Comparison of ENCODE assay signal across 9 mouse cellular contexts in genomic region chr2:173186047-173186943, GRCm38 (mm10). TPM values are rescaled to one million over a fixed set of nuclear protein-coding genes. Genes with fewer than 3 reads are reported as not detected.
DNase-seq lines count a peak whose midpoint lies in the region; ATAC-seq and TF ChIP-seq lines count a peak whose summit lies in the region.
"Had no signal": no experiment of that assay in that cellular context is flagged by ENCODE, and none has a peak within 500 bp of the region (broad histone marks: within the 10 kb centered on the region; RNA-seq: fewer than 3 reads in every experiment).

No protein-coding gene starts in this region.

- CTCF ChIA-PET in Patski (lab: Charles Lee): interaction anchor here (0.7 to 2.5 kb wide), 12 partner anchors 29 to 377 kb away, joined by 3 to 9 read pairs (median 4); no protein-coding TSS in a partner anchor

- no peak overlapping the region for H3K9ac ChIP-seq in hindbrain, embryonic 13.5 days
- H3K9ac ChIP-seq: liver, embryonic 15.5 days had no signal

- no peaks in the 10 kb centered on the region for H3K36me3 ChIP-seq in hindbrain, embryonic 13.5 days
- H3K36me3 ChIP-seq: liver, embryonic 15.5 days had no signal

- in situ Hi-C loops in Patski (cut with MboI; ENCODE audit: low pct_unique_long_range_greater_than_20kb): loop anchor here (25.0 kb wide), 2 partner anchors 1101 to 1701 kb away; partner anchors contain the start of gene Gnas

- peak; percentile 23 for ATAC-seq in Patski
- peak; percentile 68 for ATAC-seq in hindbrain, embryonic 13.5 days (ENCODE audit: low FRiP score)

- TF ChIP-seq CTCF in Patski (IDR thresholded peaks at IDR 0.05): no peak

- peaks cover 3% of the 10 kb centered on the region for H3K27me3 ChIP-seq in Patski
- peaks cover 33% of the 10 kb centered on the region for H3K27me3 ChIP-seq in hindbrain, embryonic 13.5 days

- no peak overlapping the region for H3K4me3 ChIP-seq in hindbrain, embryonic 13.5 days
- H3K4me3 ChIP-seq: liver, embryonic 15.5 days had no signal

- no peaks in the 10 kb centered on the region for H3K9me3 ChIP-seq in hindbrain, embryonic 13.5 days
- H3K9me3 ChIP-seq: liver, embryonic 15.5 days had no signal

- DNase-seq in Patski (ENCODE audit: low read depth, low spot score): no peak
- peak; percentile 93 to 97 for DNase-seq in cerebellum, postnatal 14 days
- peak; percentile 84 to 85 for DNase-seq in frontal cortex, postnatal 36 days (ENCODE audit: low spot score in 2 of 2)
- peak; percentile 85 to 98 for DNase-seq in layer of hippocampus, postnatal 25 days (ENCODE audit: extremely low spot score in 1 of 2, low spot score in 1 of 2)
- peak; percentile 90 for DNase-seq in lung, postnatal 14 days
- peak; percentile 53 for DNase-seq in retina, adult 2 months (ENCODE audit: low read depth, low spot score)
- DNase-seq in thymus, postnatal 25 days: peak; percentile 82

- 38% methylated on average over 26 of the region's 26 CpGs for WGBS in hindbrain, embryonic 13.5 days

- no peak overlapping the region for H3K4me2 ChIP-seq in hindbrain, embryonic 13.5 days
- H3K4me2 ChIP-seq: liver, embryonic 15.5 days had no signal

- POLR2A ChIA-PET in Patski (lab: Charles Lee): interaction anchor here (0.5 kb wide), 1 partner anchor 121 kb away, joined by 3 read pairs; no protein-coding TSS in a partner anchor

- H3K4me1 ChIP-seq in hindbrain, embryonic 13.5 days (replicated peaks): no peaks in the 10 kb centered on the region

- no peak overlapping the region for H3K27ac ChIP-seq in hindbrain, embryonic 13.5 days
- H3K27ac ChIP-seq: liver, embryonic 15.5 days had no signal

RNA-seq across cellular contexts. Expression of gene Zbp1, which starts 32.4 kb away (rescaled TPM):
- polyA plus RNA-seq in Patski (2021): 0.05 TPM
- polyA plus RNA-seq in hindbrain, embryonic 13.5 days (2015; fragmentation: Nextera tagmentation; extraction: Ambion mirVana): 0.16 and 0.29 TPM in 2 replicates
- not detected for total RNA-seq in layer of hippocampus, postnatal 25 days (2021)

RNA-seq across cellular contexts. Expression of gene Pck1, which starts 33.4 kb away (rescaled TPM):
- polyA plus RNA-seq in Patski (2021): not detected
- not detected in 2 replicates for polyA plus RNA-seq in hindbrain, embryonic 13.5 days (2015; fragmentation: Nextera tagmentation; extraction: Ambion mirVana)
- not detected for total RNA-seq in layer of hippocampus, postnatal 25 days (2021)
